Mouse (Mus musculus) thymus, adult 2 months (tissue): ENCODE data around the gene Fam187a. TPM values are rescaled to one million over a fixed set of nuclear protein-coding genes. Genes with fewer than 3 reads are reported as not detected.

Experiments
- DNase-seq: peaks from one replicate; pipeline ENCODE4 v3.0.0; 2021
- H3K27ac ChIP-seq: fragments of 200-500 bp; 2 replicates; pipeline ENCODE4 v1.5.1; 2012; ENCODE audit warnings: low read length, control low read depth; ENCODE audit not compliant: control insufficient read depth, insufficient read depth
- H3K27me3 ChIP-seq: fragments of 200-500 bp; 2 replicates; pipeline ENCODE4 v1.6.1; 2012; ENCODE audit warnings: mild to moderate bottlenecking, low read length, moderate library complexity, mixed read lengths; ENCODE audit not compliant: control insufficient read depth, insufficient read depth
- H3K36me3 ChIP-seq: fragments of 200-500 bp; 2 replicates; pipeline ENCODE4 v1.6.1; 2012; ENCODE audit warnings: mild to moderate bottlenecking, low read length, moderate library complexity; ENCODE audit not compliant: control insufficient read depth, insufficient read depth
- H3K4me1 ChIP-seq: fragments of 200-500 bp; replicated peaks from 2 replicates; pipeline ENCODE4 v1.6.1; 2012; ENCODE audit warnings: low read length; ENCODE audit not compliant: control insufficient read depth, insufficient read depth
- H3K4me3 ChIP-seq: fragments of 200-500 bp; 2 replicates; pipeline ENCODE4 v1.5.1; 2012; ENCODE audit warnings: mild to moderate bottlenecking, low read length, control low read depth, moderate library complexity; ENCODE audit not compliant: control insufficient read depth, insufficient read depth
- CTCF ChIP-seq: fragments of 200-500 bp; IDR thresholded peaks from 2 replicates; pipeline ENCODE4 v1.5.1; 2012; ENCODE audit warnings: mild to moderate bottlenecking, control low read depth, low read length, moderate library complexity, borderline replicate concordance; ENCODE audit not compliant: control insufficient read depth, poor library complexity, insufficient read depth; ENCODE audit errors: extremely low read depth
- POLR2A ChIP-seq: fragments of 200-500 bp; IDR thresholded peaks from 2 replicates; pipeline ENCODE4 v1.6.1; 2012; ENCODE audit warnings: mild to moderate bottlenecking, low read length, control low read depth, moderate library complexity; ENCODE audit not compliant: control insufficient read depth, poor library complexity, insufficient read depth; ENCODE audit errors: extremely low read depth
- WGBS: fragments of 180-500 bp; shearing (Covaris S2); methylation state at CpG from one replicate; pipeline ENCODE4 v1.1.7; 2018; 5-methylcytosine and 5-hydroxymethylcytosine counted together
- polyA plus RNA-seq: library from polyadenylated mRNA; depleted of rRNA; stranded (reverse); fragments of >200 nt; gene quantifications from 2 replicates; pipeline ENCODE4 v1.2.3, GENCODE M21; 2012

Gene Fam187a
- polyA plus RNA-seq, 1 experiment, result not detected

DNA sequence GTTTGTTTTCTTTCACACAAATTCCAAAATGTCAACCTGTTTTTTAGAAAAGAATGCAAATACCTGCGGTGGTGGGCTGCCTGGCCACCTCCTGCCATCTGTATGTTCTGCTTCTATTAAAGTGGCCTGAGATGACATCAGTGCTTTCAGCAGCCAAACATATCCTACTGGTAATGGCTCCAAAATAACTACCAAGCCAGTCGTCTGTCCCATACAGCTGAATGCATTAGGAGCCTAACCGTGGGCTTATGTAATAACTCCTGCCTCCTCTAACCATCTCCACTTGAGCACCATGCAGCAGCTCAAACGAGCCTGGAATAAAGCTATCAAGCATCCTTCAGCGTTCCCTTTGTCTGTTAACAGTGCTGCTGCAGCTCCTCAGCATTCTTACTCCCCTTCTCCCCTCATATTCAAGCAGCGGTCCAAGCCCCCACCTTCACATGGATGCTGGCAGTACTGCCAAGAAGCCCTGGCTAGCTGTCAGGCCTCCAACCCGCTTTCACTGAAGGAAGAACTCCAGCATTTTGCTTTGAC is 10.1 kb upstream of the Fam187a start:
- no peak for DNase-seq
- Histone ChIP-seq H3K36me3 (peaks cover 46% of the 10 kb centered on the region), H3K4me1 (no peaks in the 10 kb centered on the region), H3K27me3 (no peaks in the 10 kb centered on the region), H3K27ac (no peak overlapping the region), H3K4me3 (no peak overlapping the region)
- WGBS, result 96% methylated on average over 7 of the region's 7 CpGs
- TF ChIP-seq POLR2A (no peak), CTCF (no peak)

DNA sequence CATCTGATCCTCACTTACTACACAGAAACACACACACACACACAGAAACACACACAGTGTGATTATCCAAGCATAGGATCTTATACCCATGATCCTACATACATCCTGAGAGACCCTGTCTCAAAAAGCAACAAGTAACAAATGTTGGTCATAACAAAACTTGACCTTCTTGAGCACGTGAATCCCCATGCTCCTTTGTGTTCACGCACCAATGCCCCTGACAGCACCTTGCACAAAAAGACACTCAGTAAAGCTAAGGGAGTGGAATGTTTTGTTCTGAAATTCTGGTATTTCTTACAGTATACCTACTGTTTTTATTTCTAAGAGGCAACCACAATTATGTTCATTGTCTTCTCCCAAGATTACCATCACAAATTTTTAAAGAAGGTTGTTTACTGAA is 5.4 kb upstream of the Fam187a start:
- no peaks in the 10 kb centered on the region; the same call in 1 of the 2 replicates for H3K27me3 ChIP-seq
- DNase-seq, result no peak
- H3K4me3 ChIP-seq, result no peak overlapping the region
- WGBS, result 93% methylated on average over 2 of the region's 2 CpGs
- no peak overlapping the region for H3K27ac ChIP-seq
- H3K4me1 ChIP-seq, result peaks cover 3% of the 10 kb centered on the region; the same call in 1 of the 2 replicates
- TF ChIP-seq CTCF (no peak), POLR2A (no peak)
- peaks cover 16% of the 10 kb centered on the region for H3K36me3 ChIP-seq

DNA sequence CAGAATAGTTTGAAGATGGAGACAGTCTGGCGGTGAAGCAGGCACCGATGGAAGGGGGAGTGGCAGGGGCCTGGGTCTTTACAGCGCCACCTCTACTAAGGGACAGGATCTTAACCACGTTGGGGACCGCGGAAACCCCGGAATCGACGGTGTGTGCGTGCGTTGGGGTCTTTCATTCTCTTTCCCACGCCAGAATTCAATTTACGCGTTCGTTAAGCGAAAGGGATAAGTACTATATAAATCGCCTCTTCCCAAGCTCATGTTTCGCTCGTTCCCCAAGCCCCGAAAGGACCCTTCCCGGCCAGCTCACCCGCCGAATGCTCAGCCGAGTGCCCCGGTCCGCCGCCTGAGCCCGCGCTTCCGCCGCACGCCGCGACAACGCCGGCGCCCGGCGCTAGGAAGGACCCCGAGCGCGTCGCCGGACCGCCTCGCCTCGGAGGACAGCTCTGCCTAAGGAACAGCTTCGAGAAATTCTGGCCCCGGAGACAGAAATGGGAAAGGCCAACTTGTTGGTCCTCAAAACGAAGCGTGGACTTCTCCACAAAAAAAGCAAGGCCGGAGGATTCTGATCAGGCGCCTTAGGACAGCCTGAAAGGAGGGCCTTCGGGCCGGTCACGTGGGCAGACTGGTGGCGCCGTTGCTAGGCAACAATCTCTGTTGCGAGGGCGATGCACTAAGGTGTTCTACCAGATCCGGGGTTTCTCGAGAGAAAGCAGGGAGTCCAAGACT is 4.2 kb upstream of the Fam187a start, which contains the start of the genes Eftud2 and Ccdc103:
Eftud2 (minus strand) TSS at position 401 of the 729 bp plus-strand sequence.
Ccdc103 (plus strand) TSS at position 620 of the 729 bp plus-strand sequence.
- TF ChIP-seq POLR2A, result peak; percentile 77
- peak; percentile 39; the same call in 1 of the 2 replicates for TF ChIP-seq CTCF
- Histone ChIP-seq H3K4me1 (peaks cover 3% of the 10 kb centered on the region; the same call in 1 of the 2 replicates), H3K27ac (peak within 1 kb of the TSS; percentile 27; the same call in 1 of the 2 replicates), H3K4me3 (peak within 1 kb of the TSS; percentile 83), H3K36me3 (peaks cover 14% of the 10 kb centered on the region), H3K27me3 (no peaks in the 10 kb centered on the region; the same call in 1 of the 2 replicates)
- under 1% methylated on average over 62 of the region's 62 CpGs for WGBS
- peak; percentile 93 for DNase-seq

DNA sequence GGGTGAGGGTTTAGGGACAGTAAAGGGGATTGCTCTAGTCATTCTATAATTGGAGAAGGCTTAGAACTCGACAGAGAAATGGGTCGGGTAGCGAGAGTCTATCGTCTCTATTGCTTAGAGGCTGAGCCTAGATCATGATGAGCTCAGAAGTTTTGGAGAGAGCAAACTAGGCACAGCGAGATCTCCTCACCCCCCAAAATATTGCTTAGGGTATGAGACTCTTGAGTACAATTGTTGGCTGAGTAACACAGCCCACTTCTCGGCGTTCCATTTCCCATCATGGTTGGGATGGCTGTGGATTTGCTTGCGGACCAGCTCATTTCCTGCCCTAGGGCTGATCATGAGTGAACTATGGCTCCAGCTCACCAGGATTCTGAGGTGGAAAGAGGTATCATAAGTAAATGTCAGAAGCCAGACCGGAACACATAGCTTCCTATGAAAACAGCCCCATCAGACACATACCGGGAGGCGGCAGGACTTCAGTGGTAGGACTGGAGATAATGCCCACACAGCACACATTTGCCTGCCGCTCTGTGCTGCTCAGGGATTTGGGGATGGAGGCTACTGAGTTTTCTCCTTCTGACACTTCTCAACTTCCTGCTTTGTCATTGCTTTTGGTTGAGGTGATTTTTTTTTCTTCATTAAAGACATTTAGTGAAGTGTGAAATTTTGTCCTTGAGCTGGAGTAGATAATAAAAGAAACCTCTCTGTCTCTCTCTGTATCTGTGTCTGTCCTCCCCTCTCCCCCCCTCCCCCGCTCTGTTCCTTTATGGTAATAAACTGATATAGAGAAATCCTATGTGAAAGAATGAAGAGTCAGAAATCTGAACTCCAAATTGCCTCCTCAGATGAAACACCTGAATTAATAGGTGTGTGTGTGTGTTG is 3.4 kb upstream of the Fam187a start:
- no peak for TF ChIP-seq POLR2A
- TF ChIP-seq CTCF, result no peak
- H3K36me3 ChIP-seq, result peaks cover 10% of the 10 kb centered on the region
- no peak overlapping the region for H3K27ac ChIP-seq
- 17% methylated on average over 13 of the region's 13 CpGs for WGBS
- peaks cover 3% of the 10 kb centered on the region; the same call in 1 of the 2 replicates for H3K4me1 ChIP-seq
- peak overlapping the region; percentile 83 for H3K4me3 ChIP-seq
- no peak for DNase-seq
- no peaks in the 10 kb centered on the region; the same call in 1 of the 2 replicates for H3K27me3 ChIP-seq

DNA sequence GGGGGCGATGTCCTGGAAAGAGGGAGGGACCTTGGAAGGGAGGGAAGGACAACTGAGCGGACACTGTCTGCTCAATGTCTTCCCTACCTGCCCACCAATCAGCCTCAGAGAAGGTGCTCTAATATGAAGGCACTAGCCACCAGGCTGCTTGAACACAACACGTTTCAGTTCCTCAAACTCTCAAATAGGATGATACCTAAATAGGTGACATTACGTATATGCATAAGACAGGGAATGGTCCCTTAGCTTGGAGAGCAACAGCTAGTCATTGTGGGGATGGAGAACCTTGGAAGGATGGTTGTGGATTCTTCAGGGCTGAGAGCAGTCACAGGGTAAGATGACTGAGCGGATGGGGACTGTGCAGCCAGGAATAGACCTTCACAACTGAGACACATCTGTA is 2.5 kb downstream of the Fam187a start:
- WGBS, result 69% methylated on average over 5 of the region's 5 CpGs
- no peak for TF ChIP-seq CTCF
- no peak for TF ChIP-seq POLR2A
- no peaks in the 10 kb centered on the region for H3K4me1 ChIP-seq
- DNase-seq, result no peak
- no peak overlapping the region for H3K4me3 ChIP-seq
- H3K27me3 ChIP-seq, result no peaks in the 10 kb centered on the region; the same call in 1 of the 2 replicates
- H3K36me3 ChIP-seq, result no peaks in the 10 kb centered on the region
- no peak overlapping the region for H3K27ac ChIP-seq

DNA sequence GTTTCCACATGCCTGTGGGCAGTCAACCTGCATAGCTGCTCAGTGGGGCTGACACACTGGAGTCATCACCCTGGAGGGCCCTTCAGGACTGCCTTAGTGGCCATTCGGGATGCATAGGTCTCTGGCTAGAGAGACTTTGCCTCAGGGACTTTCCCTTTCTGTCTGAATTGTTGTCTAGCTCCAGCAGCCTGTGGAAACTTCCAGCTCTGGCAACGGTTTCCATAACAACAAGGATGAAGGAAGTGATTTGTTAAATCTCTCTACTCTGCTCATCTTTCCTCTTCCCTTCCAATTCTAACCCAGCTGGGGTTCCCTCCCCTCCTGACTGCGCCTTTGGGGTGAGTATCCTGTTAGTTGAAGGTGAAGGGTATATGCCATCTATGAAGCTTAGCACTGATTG is 3.2 kb downstream of the Fam187a start:
- Histone ChIP-seq H3K36me3 (no peaks in the 10 kb centered on the region), H3K27me3 (no peaks in the 10 kb centered on the region), H3K27ac (no peak overlapping the region), H3K4me3 (no peak overlapping the region), H3K4me1 (peaks cover 2% of the 10 kb centered on the region)
- DNase-seq, result no peak
- TF ChIP-seq POLR2A (no peak), CTCF (no peak)
- WGBS, result 53% methylated on average over 3 of the region's 3 CpGs
